Mouse (Mus musculus) thymus, postnatal 0 days (tissue): ENCODE measurements at regions not wholly inside any gene's neighbourhood (a gene's known extent, or its start where the extent isn't known, plus 50 kb on each side); places are given as distances from the start of the nearest gene placed in this dataset.
A peak's percentile ranks its signal among the peaks of the same experiment; 100 is the strongest.

Experiments
- DNase-seq: peaks from one replicate; pipeline ENCODE4 v3.0.0-alpha.2; 2015; ENCODE audit warnings: low spot score

DNA sequence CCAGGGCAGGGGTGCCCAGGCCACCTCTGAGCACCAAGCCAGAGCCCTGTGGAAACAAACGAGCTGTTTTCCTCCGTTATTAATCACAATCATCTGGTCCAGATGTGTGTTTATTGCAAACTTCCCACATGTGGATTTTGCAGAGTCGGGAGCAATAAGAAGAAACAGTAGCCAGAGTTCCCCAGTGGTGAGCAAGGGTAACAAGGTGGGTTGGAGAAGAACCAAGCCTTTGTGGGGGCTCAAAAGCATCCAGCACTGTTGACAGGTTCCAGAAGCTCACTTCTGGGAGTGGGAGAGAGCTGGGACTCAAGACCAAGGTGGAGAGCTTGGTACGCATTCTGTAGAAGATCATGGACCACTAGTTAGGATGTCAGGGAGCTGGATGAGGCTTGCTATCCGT, 63.6 kb downstream of the Hif1an start:
- DNase-seq: no peak

DNA sequence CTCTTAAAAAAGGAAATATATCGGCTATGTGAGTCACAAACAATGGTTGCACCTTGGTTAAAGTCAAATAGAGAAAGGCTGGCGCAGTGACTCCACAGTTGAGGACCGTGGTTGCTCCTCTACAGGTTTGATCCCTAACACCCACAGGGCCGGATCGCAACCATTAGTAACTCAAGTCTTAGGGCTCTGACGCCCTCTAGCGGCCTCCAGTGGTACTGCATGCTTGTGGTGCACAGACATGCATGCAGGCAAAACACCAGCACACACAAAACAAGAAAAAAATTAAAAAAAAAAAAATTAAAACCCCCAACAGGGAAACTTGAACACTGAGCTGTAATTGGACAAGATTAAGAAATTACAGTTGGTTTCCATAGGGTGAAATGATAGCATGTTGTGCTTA, 67.1 kb downstream of the Hif1an start:
- DNase-seq: no peak

- DNase-seq: no peak
Observed at GRCm38 (mm10) chr19:44631356-44632007, 68.8 kb downstream of the Hif1an start.

DNA sequence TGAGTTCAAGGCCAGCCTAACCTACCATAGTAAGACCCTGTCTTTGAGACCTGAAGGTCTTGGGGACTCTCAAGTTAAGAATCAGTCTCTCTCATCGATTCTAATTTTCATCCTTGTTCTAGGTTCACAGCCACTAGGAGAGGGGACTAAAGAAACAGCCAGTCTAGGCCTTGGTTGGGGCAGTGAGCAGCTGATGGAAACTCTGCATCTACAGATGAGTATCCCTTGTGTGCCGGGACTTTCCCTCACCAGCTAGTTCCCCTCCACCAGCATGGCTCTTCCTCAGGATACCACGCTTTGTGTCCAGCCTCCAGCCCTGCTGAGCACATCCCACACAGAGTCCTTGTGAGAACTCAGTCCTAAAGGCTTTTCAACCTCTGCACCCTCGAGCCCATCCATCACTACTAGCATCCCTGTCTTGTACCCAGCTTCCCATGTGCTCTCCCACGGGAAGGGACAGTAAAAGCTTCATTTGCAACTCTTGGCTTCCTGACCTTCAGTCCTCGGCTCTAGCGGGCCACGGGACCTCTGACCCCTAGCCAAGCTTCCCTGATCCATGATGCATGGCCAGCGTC, 74.6 kb downstream of the Hif1an start:
- no peak for DNase-seq

DNA sequence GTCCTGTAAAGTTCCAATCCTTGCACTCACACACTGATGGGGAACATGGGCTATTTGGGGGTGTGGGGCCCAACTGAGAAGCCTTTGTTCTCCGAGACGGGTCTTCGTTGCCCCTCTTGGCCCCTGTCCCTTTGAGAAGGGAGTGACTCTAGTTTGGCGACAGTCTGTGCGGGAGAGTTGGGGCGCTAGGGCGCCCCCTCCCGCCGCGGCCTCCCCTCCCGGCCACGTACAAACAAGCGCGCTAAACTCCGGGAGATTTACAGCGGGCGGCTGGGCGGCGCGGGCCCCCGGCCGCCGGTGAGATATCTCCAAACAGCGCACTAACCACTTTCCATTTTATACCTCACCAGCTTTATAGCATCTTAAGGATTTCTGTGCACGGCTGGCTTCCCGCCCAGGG, 77.4 kb downstream of the Hif1an start:
- no peak for DNase-seq

DNA sequence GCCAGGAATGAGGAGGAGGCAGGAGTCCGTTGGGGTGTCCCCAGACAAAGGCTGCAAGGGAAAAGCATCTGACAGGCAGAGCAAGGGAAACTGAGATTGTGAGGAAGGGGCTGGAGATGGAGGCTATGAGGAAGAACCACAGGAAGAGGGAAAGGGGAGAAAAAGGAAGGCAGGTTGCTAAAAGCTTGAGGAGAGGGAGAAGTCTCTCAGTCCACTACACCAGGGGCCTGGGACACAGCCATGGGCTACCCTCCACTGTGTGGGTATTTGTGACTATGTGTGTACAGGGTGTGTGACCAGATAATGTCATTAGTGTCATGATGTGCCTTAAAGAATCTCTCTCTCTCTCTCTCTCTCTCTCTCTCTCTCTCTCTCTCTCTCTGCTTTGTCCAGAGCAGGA, 77.9 kb downstream of the Hif1an start:
- DNase-seq: no peak

DNA sequence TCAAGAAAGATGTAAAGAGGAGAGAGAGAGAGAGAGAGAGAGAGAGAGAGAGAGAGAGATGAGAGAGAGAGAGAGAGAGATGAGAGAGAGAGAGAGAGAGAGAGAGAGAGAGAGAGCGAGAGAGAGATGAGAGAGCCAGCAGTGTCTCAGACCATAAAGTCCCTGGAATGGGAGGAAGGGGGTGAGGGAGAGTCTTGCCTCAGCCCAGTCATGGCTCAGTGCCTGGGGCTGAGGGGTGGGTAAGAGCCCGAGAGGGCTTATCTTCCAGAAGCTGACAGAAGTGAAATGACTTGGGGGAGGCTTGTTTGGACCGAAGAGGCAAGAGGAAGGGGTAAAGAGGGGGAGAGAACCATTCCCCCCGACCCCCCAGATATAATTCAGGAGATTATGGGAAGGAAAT, 79.6 kb downstream of the Hif1an start:
- no peak for DNase-seq

DNA sequence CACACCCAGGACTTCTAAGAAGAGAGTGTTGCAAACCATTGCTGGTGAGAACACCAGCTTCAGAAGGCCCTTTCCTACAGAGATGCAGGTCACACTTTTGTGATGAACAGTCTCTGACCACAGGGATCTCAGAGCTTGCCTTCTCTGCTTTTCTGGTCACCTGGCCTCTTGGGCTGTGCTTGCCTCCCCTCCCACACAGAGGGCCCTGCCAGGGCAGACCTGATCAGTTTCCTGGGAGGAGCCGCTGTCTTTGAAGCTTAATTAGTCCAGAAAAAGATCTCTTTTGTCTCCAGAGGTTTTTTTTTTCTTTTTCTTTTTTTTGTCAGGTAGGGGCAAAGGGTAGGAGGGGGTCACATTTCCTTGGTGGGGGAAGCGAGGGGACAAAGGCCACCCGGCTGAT, 81.7 kb downstream of the Hif1an start:
- DNase-seq: no peak

GRCm38 (mm10) chr19:44644929-44645328, 82.3 kb downstream of the Hif1an start:
- DNase-seq: no peak

DNA sequence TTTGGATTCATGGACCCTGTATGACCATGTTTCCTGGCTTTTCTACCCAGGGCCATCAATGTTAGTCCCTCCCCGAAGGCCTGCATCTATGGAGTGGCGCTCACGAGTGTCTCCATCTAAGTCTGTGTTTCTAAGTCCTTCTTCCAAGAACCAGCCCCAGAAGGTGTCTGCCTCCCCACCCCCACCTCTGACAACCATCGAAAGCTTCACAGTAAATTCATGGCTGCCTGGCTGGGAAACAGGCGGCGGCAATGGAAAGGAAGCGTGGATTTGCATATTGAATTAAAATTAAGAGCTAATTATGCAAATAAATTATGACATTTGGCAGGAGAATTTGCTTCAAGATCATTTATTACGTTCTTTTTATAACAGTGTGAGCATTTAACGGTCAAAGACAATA, 83.9 kb downstream of the Hif1an start:
- no peak for DNase-seq

- no peak for DNase-seq
Observed at GRCm38 (mm10) chr19:44649206-44649605, 86.6 kb downstream of the Hif1an start.

DNA sequence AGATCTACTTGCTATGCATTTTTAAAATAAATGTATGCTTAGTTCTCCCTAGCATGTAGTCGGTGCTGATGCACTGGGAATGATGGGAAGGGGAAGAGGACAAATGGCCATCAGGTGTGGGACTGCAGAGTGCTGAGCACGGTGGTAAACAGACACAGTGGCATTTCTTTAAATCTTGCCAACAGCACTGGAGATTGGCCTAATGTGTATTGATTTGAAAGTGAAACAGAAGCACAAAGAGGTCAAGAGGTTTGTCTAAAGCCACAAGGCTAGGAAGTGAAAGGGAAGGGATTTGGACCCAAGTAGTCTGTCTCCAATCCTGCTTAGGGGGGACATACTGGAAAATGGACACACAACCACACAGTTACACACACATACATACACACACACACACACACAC, 88.2 kb downstream of the Hif1an start:
- DNase-seq: no peak

GRCm38 (mm10) chr19:44651605-44652004, 89.0 kb downstream of the Hif1an start:
- DNase-seq: no peak

GRCm38 (mm10) chr19:44655719-44656118, 93.1 kb downstream of the Hif1an start:
- DNase-seq: no peak

GRCm38 (mm10) chr19:44659316-44659715, 96.5 kb upstream of the Pax2 start:
- DNase-seq: no peak

DNA sequence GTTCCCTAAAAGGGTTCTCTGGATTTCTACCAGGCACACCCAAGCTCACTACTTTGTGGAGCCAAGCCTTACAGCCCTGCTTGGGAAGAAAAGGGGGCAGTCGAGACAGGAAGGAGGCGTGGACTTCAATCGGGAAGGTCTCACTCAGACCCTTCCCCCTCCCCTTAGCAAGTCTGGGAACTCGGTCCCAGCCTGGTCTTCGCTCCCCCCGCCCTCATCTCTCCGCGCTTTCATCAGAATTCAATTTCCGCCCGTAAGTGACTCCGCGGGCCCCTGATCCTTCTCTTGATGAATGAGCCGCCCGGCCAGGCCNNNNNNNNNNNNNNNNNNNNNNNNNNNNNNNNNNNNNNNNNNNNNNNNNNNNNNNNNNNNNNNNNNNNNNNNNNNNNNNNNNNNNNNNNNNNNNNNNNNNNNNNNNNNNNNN, 86.3 kb upstream of the Pax2 start:
- no peak for DNase-seq

DNA sequence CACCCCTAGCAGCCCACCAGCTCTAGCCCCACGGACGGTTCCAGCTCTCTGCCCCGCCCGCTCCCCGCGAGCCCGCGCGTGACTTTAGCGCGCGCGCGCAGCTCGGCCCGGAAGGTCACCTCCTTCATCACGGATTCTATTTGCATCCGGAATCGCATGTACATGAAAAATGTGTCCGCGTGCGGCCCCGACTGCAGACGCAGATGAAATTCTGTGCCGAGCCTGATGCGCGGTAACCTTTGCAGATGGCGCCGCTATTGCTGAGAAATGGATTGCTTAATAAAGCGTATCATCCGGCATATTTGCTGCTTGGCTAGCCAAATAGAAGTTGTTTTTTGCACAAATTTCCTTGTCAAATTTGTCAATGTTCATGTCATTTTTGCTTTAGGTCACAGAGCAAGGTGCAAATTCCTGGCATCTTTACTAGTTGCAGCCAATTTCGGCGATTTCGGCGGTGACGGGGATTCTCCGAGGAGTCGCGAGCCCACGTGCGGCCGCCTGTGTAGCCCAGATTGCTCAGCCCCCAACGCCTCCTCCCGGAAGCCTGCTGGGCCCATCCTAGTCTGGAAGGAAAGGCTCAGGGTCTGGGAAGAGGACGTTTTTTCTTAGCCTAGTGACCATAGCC, 81.1 kb upstream of the Pax2 start:
- no peak for DNase-seq

- no peak for DNase-seq
Observed at GRCm38 (mm10) chr19:44676555-44677120, 79.2 kb upstream of the Pax2 start.

GRCm38 (mm10) chr19:44677295-44677694, 78.5 kb upstream of the Pax2 start:
- no peak for DNase-seq

- DNase-seq: no peak
Observed at GRCm38 (mm10) chr19:44678686-44679085, 77.2 kb upstream of the Pax2 start.

- DNase-seq: no peak
Observed at GRCm38 (mm10) chr19:44681675-44682074, 74.2 kb upstream of the Pax2 start.

GRCm38 (mm10) chr19:44683191-44683590, 72.7 kb upstream of the Pax2 start:
- DNase-seq: no peak

GRCm38 (mm10) chr19:44684061-44684514, 71.8 kb upstream of the Pax2 start:
- peak; percentile 26 for DNase-seq
